Mouse (Mus musculus): ENCODE measurements around the gene Gm6588.

DNA sequence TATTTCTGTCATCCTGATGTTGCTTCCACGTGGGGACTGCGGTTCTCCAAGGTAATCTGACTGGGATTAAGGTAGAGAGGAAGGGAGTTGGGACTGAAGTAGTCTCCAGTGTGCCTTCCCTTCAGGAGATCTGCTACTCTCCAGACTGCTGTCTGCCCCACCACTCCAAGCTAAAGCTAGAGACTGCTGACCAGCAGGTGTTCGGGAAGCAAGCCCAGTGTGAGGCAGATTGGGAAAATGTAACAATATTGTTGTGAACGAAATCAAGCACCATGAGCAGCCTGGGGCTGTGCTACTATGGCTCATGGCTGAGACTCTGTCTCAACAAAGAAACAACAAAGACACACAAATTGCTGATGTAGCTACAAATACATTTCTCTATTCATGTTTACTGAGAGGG is 31.2 kb upstream of the Gm6588 start:
- no peak for TF ChIP-seq CTCF (conservative IDR thresholded peaks at IDR 0.05; ENCODE audit: insufficient read depth, insufficient read length, low read depth, low read length)
- TF ChIP-seq POLR2A (IDR thresholded peaks at IDR 0.05; ENCODE audit: low read depth, low read length): no peak
